Mouse (Mus musculus) WW6 (cell line): Measurements from ENCODE around the gene Fndc8.

Source experiments
- DNase-seq: peaks from one replicate; pipeline ENCODE4 v3.0.0-alpha.2; 2013; ENCODE audit warnings: low read depth, low spot score

The Fndc8 gene

DNA sequence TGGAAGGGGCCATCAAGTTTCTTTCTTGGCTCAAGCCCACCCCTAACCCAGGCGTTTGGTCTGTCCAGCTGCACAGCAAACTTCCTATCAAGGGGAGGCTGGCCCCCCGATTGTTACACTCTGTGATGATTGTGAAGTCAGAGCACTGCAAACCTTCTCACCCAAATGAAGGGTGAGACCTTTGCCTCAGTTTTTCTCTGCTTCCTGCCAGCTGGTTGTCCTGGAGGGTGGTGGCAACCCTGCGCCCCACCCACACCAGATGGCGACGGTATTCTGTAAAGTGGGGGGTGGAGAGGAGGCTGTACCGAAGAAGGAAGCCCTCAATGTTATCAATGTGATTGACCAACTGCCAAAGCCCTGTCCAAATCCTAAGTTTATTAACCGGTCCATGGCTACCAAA is at the start of gene Fndc8:
TSS of gene Fndc8 (plus strand) at position 189 of the 400 bp plus-strand sequence.
- DNase-seq, result no peak

- DNase-seq, result no peak
Measured at GRCm38 (mm10) chr11:82844771-82845414, 47.0 kb upstream of the Fndc8 start.

- no peak for DNase-seq
Measured at GRCm38 (mm10) chr11:82845415-82846078, 46.4 kb upstream of the Fndc8 start.

DNA sequence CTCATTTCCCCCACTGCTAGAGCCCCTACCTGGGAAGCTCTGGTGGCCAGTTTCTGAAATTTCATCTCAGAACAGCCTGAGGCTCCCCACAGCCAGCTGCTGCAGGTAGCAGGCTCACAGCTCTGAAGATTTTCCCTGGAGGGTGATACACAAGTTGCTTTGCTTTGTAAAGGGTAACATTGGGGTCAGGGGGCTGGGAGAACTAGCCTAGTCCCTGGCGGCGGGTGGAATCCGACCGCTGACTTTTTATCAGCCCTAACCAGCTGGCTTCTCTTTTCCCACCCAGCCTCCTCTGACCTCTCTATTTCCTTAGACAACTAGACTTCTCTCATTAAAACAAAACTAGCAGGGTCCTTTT is 45.9 kb upstream of the Fndc8 start:
- DNase-seq, result no peak

DNA sequence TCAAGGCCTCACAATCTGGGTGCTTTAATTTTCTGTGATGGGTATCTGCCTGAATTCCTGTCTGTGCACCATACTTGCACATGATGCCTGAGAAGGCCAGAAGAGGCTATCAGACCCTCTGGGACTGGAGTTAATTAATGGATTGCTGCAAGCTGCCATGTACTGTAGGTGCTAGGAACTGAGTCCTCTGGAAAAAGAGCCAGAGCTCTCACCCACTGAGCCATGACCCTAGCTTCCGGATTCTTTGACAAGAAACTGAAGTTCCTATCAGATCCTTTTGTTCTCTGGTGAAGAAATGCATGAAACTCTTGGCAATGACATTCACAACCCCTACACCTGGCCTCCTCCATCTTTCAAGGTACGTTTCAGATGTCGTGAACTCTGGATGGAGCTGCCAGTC is 45.0 kb upstream of the Fndc8 start:
- no peak for DNase-seq

DNA sequence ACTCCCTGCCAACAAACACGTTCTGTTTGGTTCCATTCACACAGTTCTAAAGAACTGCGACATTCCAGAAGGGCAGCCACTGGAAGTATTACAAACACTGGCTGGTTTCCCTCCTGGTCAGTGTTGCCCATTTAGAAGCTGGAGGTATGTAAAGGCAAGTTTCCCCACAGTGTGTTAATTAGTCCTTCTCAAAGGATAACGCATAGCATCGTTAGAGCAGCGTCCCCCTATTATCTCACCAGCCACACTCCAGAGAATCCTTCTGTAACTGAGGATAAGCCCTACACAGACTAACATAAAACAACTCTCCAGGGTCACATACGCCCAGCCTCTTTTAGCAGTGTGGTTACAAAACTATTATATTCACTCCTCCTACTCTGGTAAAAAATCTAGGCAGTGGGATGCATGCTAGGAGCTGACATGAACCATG is 44.3 kb upstream of the Fndc8 start:
- DNase-seq, result no peak

GRCm38 (mm10) chr11:82850259-82850658 is 41.7 kb upstream of the Fndc8 start:
- DNase-seq, result no peak

GRCm38 (mm10) chr11:82852115-82852514 is 39.8 kb upstream of the Fndc8 start:
- DNase-seq, result no peak

GRCm38 (mm10) chr11:82852540-82852939 is 39.4 kb upstream of the Fndc8 start:
- DNase-seq, result no peak

DNA sequence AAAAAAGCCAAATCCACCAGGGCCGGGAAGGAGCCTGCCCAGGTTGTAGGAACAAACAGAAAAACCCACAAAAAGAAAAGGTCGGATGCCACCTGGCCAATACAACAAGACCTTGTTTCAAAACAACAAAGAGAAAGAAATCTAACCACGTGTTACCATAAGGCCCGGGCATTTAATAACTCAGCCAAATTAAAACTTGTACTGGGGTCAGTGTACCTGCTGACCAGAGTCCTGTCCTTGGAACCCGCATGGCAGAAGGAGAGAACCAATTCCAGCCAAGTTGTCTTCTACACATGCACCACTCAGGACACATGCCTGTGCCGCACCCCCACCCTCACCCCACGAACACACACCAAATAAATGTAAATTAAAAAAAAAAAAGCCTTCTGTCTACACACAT is 39.0 kb upstream of the Fndc8 start:
- DNase-seq, result no peak

GRCm38 (mm10) chr11:82854111-82854510 is 37.8 kb upstream of the Fndc8 start:
- no peak for DNase-seq

GRCm38 (mm10) chr11:82855327-82855973 is 36.5 kb upstream of the Fndc8 start:
- DNase-seq, result no peak

DNA sequence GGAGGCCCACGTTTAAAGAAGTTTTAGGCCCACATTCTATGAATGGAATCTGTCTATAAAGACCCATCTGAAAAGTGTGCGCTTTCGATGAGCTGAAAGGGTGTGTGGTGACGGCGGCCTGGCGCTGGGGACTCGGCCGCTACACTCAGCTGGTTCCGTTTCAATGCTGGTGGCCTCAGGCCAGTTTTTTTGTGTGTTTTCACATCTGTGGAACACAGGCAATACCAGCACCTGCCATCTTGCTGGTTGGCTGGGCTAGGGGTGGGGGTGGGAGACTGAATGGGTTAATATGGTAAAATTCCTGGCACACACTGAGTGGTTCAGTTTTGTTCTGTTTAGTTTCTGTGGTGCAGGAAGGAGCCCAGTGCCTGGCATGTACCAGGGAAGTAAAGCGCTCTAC is 35.9 kb upstream of the Fndc8 start:
- no peak for DNase-seq

- no peak for DNase-seq
Measured at GRCm38 (mm10) chr11:82857307-82857848, 34.5 kb upstream of the Fndc8 start.

GRCm38 (mm10) chr11:82860759-82861158 is 31.2 kb upstream of the Fndc8 start:
- no peak for DNase-seq

GRCm38 (mm10) chr11:82861558-82861957 is 30.4 kb upstream of the Fndc8 start:
- DNase-seq, result no peak

GRCm38 (mm10) chr11:82862638-82863037 is 29.3 kb upstream of the Fndc8 start:
- no peak for DNase-seq

DNA sequence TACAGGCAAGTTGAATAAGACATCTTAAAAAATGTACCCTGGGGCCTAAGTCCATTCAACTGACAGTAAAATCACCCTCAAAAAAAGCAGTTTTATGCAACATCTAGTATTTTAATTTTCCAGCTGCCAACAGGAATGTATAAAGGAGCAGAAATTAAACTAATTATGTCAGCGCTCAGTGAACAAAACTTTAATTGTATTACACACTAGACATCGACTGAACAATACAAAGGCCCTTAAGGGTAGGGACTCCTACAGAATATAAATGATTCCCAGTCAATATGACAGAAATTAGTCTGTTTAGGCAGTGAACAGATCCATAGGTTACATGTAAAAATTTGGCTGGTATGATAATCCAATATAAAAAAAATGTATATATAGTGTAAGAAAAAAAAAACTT is 28.9 kb upstream of the Fndc8 start:
- DNase-seq, result no peak

DNA sequence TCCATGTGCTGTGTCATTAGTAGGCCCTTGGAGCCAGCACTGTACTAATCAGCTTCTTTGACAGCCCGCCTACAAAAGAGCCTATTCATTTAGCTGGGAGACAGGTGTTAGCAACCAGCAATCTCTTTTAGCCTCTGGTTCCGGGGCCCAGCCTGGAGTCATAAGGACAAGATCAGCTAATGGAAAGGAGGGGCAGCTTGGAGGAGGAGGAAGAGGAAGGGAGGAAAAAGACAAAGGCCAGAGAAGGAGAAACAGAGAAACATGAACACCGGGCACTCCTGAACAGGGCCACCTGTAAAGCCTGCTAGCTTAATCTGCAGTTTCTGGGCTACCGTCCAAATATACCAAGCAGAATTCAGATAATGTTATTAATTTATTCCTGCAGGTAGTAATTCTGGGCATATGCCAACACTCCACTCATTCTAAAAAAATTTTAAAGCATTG is 28.4 kb upstream of the Fndc8 start:
- no peak for DNase-seq

DNA sequence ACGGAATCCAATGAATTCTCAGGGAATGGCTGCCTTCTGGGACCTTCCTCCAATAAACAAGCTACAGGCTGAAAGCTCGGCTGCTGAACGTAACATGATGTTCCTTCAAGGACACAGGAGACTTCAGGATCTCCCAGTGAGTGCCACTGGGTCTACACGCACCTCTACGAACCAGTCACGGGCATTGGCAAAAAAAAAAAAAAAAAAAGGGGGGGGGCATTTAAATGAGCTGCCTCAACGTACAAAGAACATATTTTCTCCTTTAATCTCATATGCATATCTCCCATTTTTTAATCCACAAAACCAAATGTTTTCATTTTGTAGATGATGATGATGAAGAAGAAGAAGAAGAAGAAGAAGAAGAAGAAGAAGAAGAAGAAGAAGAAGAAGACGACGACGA is 26.0 kb upstream of the Fndc8 start:
- DNase-seq, result no peak

GRCm38 (mm10) chr11:82866850-82867564 is 24.9 kb upstream of the Fndc8 start:
- DNase-seq, result no peak

DNA sequence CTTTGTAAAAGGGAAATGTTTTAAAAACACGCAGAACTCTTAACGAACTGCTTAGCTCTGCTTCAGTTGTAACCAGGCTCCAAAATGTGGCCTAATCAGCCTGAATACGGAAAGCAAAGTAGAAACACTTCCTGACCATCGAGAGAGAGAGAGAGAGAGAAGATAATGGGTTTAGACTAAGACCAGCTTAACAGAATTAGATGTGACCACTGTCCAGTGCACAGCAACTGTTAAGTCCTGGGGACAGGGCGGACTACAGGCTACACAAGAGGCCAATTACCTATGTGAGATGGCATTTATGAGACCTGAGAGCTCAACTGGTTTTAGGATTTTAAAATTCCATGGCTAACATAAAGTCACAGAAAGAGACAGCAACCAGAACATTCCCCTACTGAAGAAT is 24.0 kb upstream of the Fndc8 start:
- DNase-seq, result no peak
